Mouse (Mus musculus) layer of hippocampus, adult 8-10 months (tissue): ENCODE data around the gene Efhb. TPM values are rescaled to one million over a fixed set of nuclear protein-coding genes. Genes with fewer than 3 reads are reported as not detected.

ENCODE experiments used
- DNase-seq, 2 experiments: peaks; one replicate each; pipeline ENCODE4 v3.0.0; 2022; ENCODE audit warnings: low spot score in 2 of 2
- total RNA-seq, 4 experiments: library from RNA; stranded (reverse); gene quantifications; 2 replicates each; pipeline ENCODE4 v1.2.4; 2022

Gene Efhb
- total RNA-seq, 4 experiments from 2014 or later: 0.28 to 0.83 (median 0.57) TPM

GRCm38 (mm10) chr17:53364111-53364510 is 99.0 kb downstream of the Efhb start:
- no peak for DNase-seq

Other genes with a start within 250 kb of the Efhb start
- 100 to 1,000 TPM; 110 to 124 (median 117) TPM for gene Rab5a, start 15.9 kb upstream of the Efhb start, total RNA-seq
- not detected for gene Pp2d1, start 76.1 kb upstream of the Efhb start, total RNA-seq
- 10 to 100 TPM; 15.4 to 29.7 (median 19.8) TPM for gene Kat2b, start 103.5 kb upstream of the Efhb start, total RNA-seq
- under 1 TPM in 2 of 4 experiments, not detected in 2; 0.25 to 0.41 TPM for gene Sgo1, start 226.0 kb upstream of the Efhb start, total RNA-seq